Mouse (Mus musculus): ENCODE data around the gene 5330417H12Rik. TPM values are rescaled to one million over a fixed set of nuclear protein-coding genes. Genes with fewer than 3 reads are reported as not detected.

The 5330417H12Rik gene
- not detected for total RNA-seq (2023)

GRCm38 (mm10) chr7:107625061-107625460, at the start of gene 5330417H12Rik:
Gene 5330417H12Rik (minus strand): TSS chr7:107625161.

GRCm38 (mm10) chr7:107594857-107595402, 30.0 kb downstream of the 5330417H12Rik start, which contains the start of gene Ppfibp2:
Gene Ppfibp2 (plus strand): TSS chr7:107595207.

Other genes with a start within 250 kb of the 5330417H12Rik start
- not detected for gene Olfml1, start 57.7 kb downstream of the 5330417H12Rik start, total RNA-seq (2023)
- under 1 TPM; 0.56 to 0.93 TPM for gene Ppfibp2, start 30.0 kb downstream of the 5330417H12Rik start, total RNA-seq (2023)
- gene Cyb5r2, start 132.9 kb upstream of the 5330417H12Rik start, total RNA-seq (2023): not detected
- gene Ovch2, start 176.0 kb upstream of the 5330417H12Rik start, total RNA-seq (2023): not detected
- not detected for gene Olfr467, start 187.1 kb upstream of the 5330417H12Rik start, total RNA-seq (2023)
- not detected for gene Olfr469, start 200.4 kb upstream of the 5330417H12Rik start, total RNA-seq (2023)
- gene Olfr470, start 222.3 kb upstream of the 5330417H12Rik start, total RNA-seq (2023): not detected

All from T-cell, adult 66 days (primary cell).